Mouse (Mus musculus): ENCODE measurements around the gene Cnga3.

The Cnga3 gene

GRCm38 (mm10) chr1:37248406-37248805, 34.2 kb downstream of the Cnga3 start:
- POLR2A ChIA-PET = interaction anchor here in 2 of 4 experiments (0.5 to 0.8 kb wide), 3 partner anchors 248 to 549 kb away, joined by 3 to 4 read pairs (median 3); no protein-coding TSS in a partner anchor

DNA sequence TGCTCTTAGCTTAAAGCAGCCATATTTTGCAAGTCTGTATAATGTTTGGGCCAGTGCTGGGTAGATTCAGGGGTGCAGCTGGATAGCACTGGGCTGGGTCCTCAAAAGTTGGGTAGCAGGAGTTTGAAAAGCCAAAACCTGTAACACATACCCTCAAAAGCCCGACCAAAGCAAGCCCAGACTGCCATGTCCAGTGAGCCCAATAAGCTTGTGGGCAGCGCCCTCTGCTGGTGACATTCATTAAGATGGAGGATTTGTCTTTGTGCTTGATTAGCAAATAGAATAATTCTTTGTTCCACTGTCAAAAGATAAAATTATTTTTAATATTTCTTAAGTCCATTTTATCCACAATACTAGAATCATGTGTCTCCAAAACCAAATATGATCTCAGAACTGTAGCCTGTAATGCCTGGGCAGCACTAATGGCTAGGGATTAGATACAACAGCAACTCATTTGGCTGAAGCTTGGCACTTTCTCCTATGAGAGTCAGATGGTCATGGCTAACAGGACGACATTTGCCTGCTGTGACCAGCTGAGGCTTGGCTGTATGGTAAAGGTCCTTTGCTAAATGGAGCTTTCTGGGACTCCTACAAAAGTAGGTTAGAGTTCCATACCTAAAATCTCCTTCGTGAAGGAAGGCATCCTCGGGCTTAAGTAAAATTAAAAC, 36.5 kb downstream of the Cnga3 start:
- CTCF ChIA-PET = interaction anchor here (0.6 to 4.4 kb wide), 33 partner anchors 9 to 704 kb away, joined by 3 to 40 read pairs (median 3); partner anchors contain the start of gene Ankrd39 (in 1 of the 4)
- POLR2A ChIA-PET = interaction anchor here in 3 of 4 experiments (0.5 to 1.8 kb wide), 5 partner anchors 170 to 466 kb away, joined by 3 to 6 read pairs (median 4); no protein-coding TSS in a partner anchor

More at GRCm38 (mm10) chr1:37248406-37248805, 34.2 kb downstream of the Cnga3 start:
- CTCF ChIA-PET = interaction anchor here in 2 of 4 experiments (0.6 to 4.4 kb wide), 4 partner anchors 10 to 502 kb away, joined by 3 to 40 read pairs (median 6); no protein-coding TSS in a partner anchor

GRCm38 (mm10) chr1:37258443-37258842, 44.2 kb downstream of the Cnga3 start:
- POLR2A ChIA-PET = interaction anchor here in 1 of 4 experiments (0.6 kb wide), 1 partner anchor 389 kb away, joined by 3 read pairs; no protein-coding TSS in a partner anchor
- CTCF ChIA-PET = interaction anchor here (0.5 to 2.2 kb wide), 32 partner anchors 9 to 512 kb away, joined by 3 to 17 read pairs (median 3); partner anchors contain the start of gene Inpp4a (in 1 of the 4)

GRCm38 (mm10) chr1:37272464-37272863, 58.2 kb downstream of the Cnga3 start:
- POLR2A ChIA-PET = interaction anchor here in 1 of 4 experiments (0.6 kb wide), 1 partner anchor 157 kb away, joined by 3 read pairs; the partner anchor contains the start of genes Coa5 and Unc50
- CTCF ChIA-PET = interaction anchor here (0.5 to 2.6 kb wide), 25 partner anchors 9 to 718 kb away, joined by 3 to 14 read pairs (median 4); no protein-coding TSS in a partner anchor

DNA sequence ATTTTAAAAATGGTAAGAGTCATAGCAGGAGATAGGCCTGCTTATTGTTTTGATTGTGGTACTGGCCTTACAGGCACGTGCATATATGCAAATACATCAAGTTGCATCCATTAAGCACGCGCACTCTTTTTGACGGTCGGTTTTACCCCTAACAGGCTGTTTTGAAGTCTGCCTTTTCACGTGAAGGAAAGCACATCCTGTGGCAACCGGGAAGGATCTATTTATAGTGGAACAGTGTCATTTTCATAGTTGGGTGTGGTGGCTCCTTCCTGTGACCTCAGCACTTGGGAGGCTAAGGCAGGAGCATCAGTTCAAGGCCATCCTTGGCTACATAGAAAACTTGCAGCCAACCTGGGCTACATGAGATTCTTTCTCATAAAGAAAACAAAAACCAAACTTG, 72.3 kb downstream of the Cnga3 start:
- ChIA-PET POLR2A (no interaction called here), CTCF (no interaction called here)

DNA sequence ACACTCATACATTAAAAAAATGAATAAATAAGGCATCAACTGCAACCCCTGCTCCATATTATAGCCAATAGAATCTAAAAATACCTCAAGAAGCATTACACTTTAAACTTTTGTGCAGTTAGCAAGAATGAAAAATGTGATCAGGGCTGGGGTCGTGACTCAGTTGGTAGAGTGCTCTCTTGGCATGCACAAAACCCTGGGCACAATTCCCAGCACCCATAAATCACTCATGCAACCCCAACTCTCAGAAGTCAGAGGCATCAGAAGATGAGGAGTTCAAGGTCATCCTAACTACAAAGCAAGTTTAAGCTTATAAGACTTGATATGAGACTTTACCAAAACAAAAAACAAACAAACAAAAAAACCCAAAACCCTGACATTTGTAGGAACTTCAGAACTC, 73.5 kb downstream of the Cnga3 start:
- CTCF ChIA-PET = interaction anchor here in 1 of 4 experiments (0.6 kb wide), 1 partner anchor 101 kb away, joined by 3 read pairs; no protein-coding TSS in a partner anchor
- POLR2A ChIA-PET = interaction anchor here in 1 of 4 experiments (0.7 kb wide), 1 partner anchor 58 kb away, joined by 4 read pairs; no protein-coding TSS in a partner anchor

GRCm38 (mm10) chr1:37288181-37288935, 74.1 kb downstream of the Cnga3 start:
- ChIA-PET CTCF (no interaction called here), POLR2A (interaction anchor here in 1 of 4 experiments (0.7 kb wide), 1 partner anchor 59 kb away, joined by 4 read pairs; no protein-coding TSS in a partner anchor)

DNA sequence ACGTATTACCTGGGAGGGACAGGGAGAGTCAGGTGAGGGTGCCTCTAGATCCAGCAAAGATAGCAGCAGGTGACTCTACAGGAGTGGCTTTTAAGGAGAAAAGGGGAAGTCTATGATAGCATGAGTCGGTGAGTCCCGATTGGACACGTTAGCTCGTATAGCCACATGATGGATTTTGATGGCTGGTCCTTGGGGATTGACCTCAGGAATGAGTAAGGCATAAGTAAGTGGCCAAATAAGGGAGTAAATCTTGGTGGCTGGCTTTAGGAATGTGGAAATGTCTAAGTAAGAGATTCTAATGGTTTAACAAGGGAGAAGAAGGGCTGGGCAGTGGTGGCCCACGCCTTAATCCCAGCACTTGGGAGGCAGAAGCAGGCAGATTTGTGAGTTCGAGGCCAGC, 74.7 kb downstream of the Cnga3 start:
- POLR2A ChIA-PET = no interaction called here
- CTCF ChIA-PET = no interaction called here

DNA sequence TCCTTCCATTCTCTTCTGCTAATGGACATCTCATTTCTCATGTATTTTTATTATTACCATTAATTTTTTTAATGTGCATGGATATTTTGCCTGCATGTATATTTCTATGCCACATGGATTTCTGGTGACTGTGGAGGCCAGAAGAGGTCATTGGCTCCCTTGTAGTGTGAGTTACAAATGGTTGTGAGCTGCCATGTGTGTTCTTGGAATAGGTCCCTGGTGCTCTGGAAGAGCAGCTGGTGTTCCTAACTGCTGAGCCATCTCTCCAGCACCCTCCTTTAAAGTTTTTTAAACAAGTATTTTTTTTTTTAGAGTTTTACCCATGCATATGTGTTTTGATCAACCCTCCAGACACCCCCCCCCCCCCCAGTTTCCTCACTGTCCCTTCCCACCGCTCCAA, 82.2 kb downstream of the Cnga3 start:
- POLR2A ChIA-PET = interaction anchor here in 2 of 4 experiments (0.7 to 0.9 kb wide), 3 partner anchors 232 to 550 kb away, joined by 4 read pairs; no protein-coding TSS in a partner anchor
- CTCF ChIA-PET = interaction anchor here in 1 of 4 experiments (0.5 kb wide), 1 partner anchor 577 kb away, joined by 7 read pairs; no protein-coding TSS in a partner anchor

GRCm38 (mm10) chr1:37298904-37299303, 84.7 kb downstream of the Cnga3 start:
- ChIA-PET POLR2A (interaction anchor here in 2 of 4 experiments (0.7 to 1.5 kb wide), 4 partner anchors 42 to 566 kb away, joined by 3 to 5 read pairs (median 4); partner anchors contain the start of genes Coa5 (in 1 of the 2) and Unc50 (in 1 of the 2)), CTCF (interaction anchor here in 1 of 4 experiments (0.7 kb wide), 1 partner anchor 40 kb away, joined by 4 read pairs; no protein-coding TSS in a partner anchor)

GRCm38 (mm10) chr1:37299540-37300491, 85.6 kb downstream of the Cnga3 start, which contains the start of gene Inpp4a:
Gene Inpp4a, plus strand, starts transcription at chr1:37299865.
- CTCF ChIA-PET = interaction anchor here in 1 of 4 experiments (0.7 kb wide), 1 partner anchor 41 kb away, joined by 4 read pairs; no protein-coding TSS in a partner anchor

DNA sequence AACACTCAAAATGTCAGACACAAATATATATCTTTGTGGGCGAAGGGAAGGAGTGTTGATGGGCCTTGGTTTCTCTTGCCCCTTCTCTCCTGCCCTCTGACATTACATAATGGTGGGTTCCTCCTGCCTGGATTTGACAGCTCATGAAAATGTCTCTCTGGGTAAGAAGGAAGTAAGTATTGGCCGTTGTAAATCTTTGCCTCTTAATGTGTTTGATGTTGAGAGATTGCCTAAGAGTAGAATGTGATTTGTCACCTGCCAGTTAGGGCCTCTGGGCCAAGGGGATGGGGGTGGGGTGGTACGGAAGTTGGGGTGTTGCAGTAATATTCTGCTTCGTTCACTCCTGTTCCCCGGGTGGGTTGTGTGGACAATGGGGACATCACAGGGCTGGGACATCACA, 86.4 kb downstream of the Cnga3 start:
- CTCF ChIA-PET = no interaction called here
- POLR2A ChIA-PET = interaction anchor here in 2 of 4 experiments (1.4 to 1.8 kb wide), 2 partner anchors 11 to 346 kb away, joined by 3 to 4 read pairs; no protein-coding TSS in a partner anchor

More at GRCm38 (mm10) chr1:37299540-37300491, 85.6 kb downstream of the Cnga3 start, which contains the start of gene Inpp4a:
- POLR2A ChIA-PET = interaction anchor here in 3 of 4 experiments (0.5 to 1.8 kb wide), 9 partner anchors 12 to 960 kb away, joined by 3 to 9 read pairs (median 3); partner anchors contain the start of genes Coa5 (in 1 of the 3) and Unc50 (in 1 of the 3)

DNA sequence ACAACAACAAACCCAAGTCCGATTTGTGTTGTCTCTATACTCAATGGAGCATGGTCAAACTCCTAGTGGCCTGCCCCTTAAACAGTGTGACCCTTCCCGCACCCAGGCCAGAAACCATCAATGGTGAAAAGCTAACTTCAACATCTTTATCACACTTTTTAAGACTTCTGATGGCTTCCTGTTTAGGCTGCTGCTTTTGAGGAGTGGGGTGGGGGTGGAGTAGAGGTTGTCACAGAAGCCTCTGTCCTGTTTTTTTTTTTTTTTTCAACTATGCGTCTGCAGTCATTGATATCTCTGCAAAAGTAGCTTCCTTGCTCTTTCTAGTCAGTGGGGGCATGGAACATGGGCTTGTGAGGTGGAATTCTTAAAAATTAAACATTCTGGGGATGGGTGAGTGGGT, 88.6 kb downstream of the Cnga3 start:
- ChIA-PET POLR2A (interaction anchor here in 1 of 4 experiments (0.6 to 1.6 kb wide), 4 partner anchors 8 to 323 kb away, joined by 3 to 4 read pairs (median 3); no protein-coding TSS in a partner anchor), CTCF (no interaction called here)

GRCm38 (mm10) chr1:37305691-37306287, 91.6 kb downstream of the Cnga3 start:
- POLR2A ChIA-PET = no interaction called here
- CTCF ChIA-PET = no interaction called here

- CTCF ChIA-PET = no interaction called here
- POLR2A ChIA-PET = interaction anchor here in 2 of 4 experiments (0.7 to 1.0 kb wide), 4 partner anchors 27 to 337 kb away, joined by 3 read pairs; no protein-coding TSS in a partner anchor
Measured at GRCm38 (mm10) chr1:37307586-37307985, 93.4 kb downstream of the Cnga3 start.

DNA sequence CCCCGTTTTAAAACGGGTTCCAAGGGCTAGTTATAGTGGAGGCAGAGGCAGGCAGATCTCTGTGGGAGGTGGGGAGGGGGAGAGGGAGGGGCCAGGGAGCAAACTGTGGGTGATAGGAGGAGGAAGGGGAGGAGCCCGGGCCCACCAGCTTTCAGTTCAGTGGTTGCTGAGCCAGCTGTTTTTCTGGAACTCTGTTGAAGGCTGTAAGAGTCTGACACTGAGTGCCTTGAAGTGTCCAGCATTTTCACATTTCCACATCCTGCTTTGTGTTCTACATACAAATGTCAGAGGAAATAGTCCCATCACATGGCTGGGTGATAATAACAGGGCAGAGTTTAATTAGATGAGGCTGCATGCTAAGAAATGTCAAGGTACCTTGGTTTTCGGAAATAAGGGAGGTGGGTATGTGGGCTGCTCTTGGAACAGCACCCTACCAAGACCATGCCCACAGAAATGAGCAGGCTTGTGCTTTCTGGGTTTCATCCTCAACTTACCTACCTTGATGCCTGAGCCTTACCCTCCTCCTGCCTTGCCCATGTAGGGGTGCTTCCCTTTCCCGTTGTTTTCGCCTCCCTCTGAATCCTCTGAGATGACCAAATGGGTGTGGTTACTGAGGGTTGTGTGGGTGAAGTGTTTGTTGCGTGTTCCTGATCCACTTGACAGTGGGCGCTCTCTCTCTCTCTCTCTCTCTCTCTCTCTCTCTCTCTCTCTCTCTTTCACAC, 93.9 kb downstream of the Cnga3 start:
- POLR2A ChIA-PET = interaction anchor here in 1 of 4 experiments (0.7 kb wide), 1 partner anchor 150 kb away, joined by 3 read pairs; no protein-coding TSS in a partner anchor

DNA sequence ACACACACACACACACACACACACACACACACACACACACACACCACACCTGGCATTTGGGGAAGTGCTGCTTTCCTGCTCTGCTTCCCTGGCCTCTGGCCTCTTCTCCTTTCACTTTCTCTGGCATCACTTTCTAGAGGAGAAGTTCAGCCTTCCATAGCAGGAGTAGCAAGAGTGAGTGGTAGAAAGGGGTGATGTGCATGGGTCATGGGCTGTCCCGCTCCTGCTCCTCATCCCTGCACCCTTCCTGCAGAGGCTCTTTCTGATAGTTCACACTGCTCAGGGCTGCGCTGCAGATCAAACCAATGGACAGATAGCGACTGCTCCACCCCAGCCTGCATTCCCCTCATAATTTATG, 94.5 kb downstream of the Cnga3 start:
- ChIA-PET POLR2A (no interaction called here), CTCF (no interaction called here)

More for the DNA sequence above, 93.9 kb downstream of the Cnga3 start:
- CTCF ChIA-PET = no interaction called here

Data from embryonic stem cell, embryonic (primary cell).